Mouse (Mus musculus) lung, postnatal 4 days (tissue): Measurements from ENCODE around the gene Spata32.

Experiments
- DNase-seq, 2 experiments: peaks; one replicate each; pipeline ENCODE4 v3.0.0; 2021

The Spata32 gene

GRCm38 (mm10) chr11:103198911-103199803 lies 19.1 kb downstream of the Spata32 start:
- peak; percentile 49 to 56 for DNase-seq

GRCm38 (mm10) chr11:103198339-103198738 lies 19.9 kb downstream of the Spata32 start:
- peak in 1 of 2 experiments; percentile 19 for DNase-seq

GRCm38 (mm10) chr11:103197340-103197739 lies 20.9 kb downstream of the Spata32 start:
- no peak for DNase-seq

GRCm38 (mm10) chr11:103195656-103196055 lies 22.6 kb downstream of the Spata32 start:
- peak in 1 of 2 experiments; percentile 13 for DNase-seq

- DNase-seq: peak in 1 of 2 experiments; percentile 18
These were observed 23.0 kb downstream of the Spata32 start for GRCm38 (mm10) chr11:103195236-103195635.

- no peak for DNase-seq
These were observed 24.4 kb downstream of the Spata32 start for GRCm38 (mm10) chr11:103193825-103194168.

GRCm38 (mm10) chr11:103192956-103193824 lies 25.0 kb downstream of the Spata32 start:
- peak; percentile 33 to 39 for DNase-seq

- DNase-seq: peak in 1 of 2 experiments; percentile 17
These were observed 25.8 kb downstream of the Spata32 start for GRCm38 (mm10) chr11:103192230-103192955.

GRCm38 (mm10) chr11:103184891-103185290 lies 33.3 kb downstream of the Spata32 start:
- peak; percentile 27 to 60 for DNase-seq

- peak in 1 of 2 experiments; percentile 20 for DNase-seq
These were observed 36.3 kb downstream of the Spata32 start for GRCm38 (mm10) chr11:103181911-103182310.

- DNase-seq: no peak
These were observed 36.9 kb downstream of the Spata32 start for GRCm38 (mm10) chr11:103181349-103181748.

GRCm38 (mm10) chr11:103180426-103180825 lies 37.8 kb downstream of the Spata32 start:
- DNase-seq: no peak

GRCm38 (mm10) chr11:103178748-103179147 lies 39.5 kb downstream of the Spata32 start:
- no peak for DNase-seq

- DNase-seq: peak; percentile 75 to 77
These were observed 40.3 kb downstream of the Spata32 start for GRCm38 (mm10) chr11:103177815-103178485.

- DNase-seq: no peak
These were observed 41.0 kb downstream of the Spata32 start for GRCm38 (mm10) chr11:103177216-103177615.

GRCm38 (mm10) chr11:103176510-103176909 lies 41.7 kb downstream of the Spata32 start:
- no peak for DNase-seq

GRCm38 (mm10) chr11:103175688-103176442 lies 42.4 kb downstream of the Spata32 start:
- no peak for DNase-seq

- DNase-seq: peak; percentile 79 to 86
These were observed 43.3 kb downstream of the Spata32 start for GRCm38 (mm10) chr11:103174891-103175391.

GRCm38 (mm10) chr11:103174411-103174832 lies 43.8 kb downstream of the Spata32 start:
- peak in 1 of 2 experiments; percentile 33 for DNase-seq

- no peak for DNase-seq
These were observed 44.4 kb downstream of the Spata32 start for GRCm38 (mm10) chr11:103173771-103174344.
